Mouse (Mus musculus) liver, embryonic 14.5 days (tissue): ENCODE data around the gene A030014E15Rik. TPM values are rescaled to one million over a fixed set of nuclear protein-coding genes. Genes with fewer than 3 reads are reported as not detected.

ENCODE experiments used
- ATAC-seq: fragments of 200-750 bp; cut with Nextera tagmentation; 2 replicates; pipeline ENCODE4 v1.8.0; 2017; ENCODE audit warnings: moderate number of reproducible peaks, mild to moderate bottlenecking, moderate library complexity; ENCODE audit not compliant: insufficient read depth
- DNase-seq, 3 experiments: peaks; one replicate each; pipeline ENCODE4 v3.0.0-alpha.2; 2012 to 2013; ENCODE audit warnings: low read depth in 3 of 3, low spot score in 3 of 3
- H3K27ac ChIP-seq: fragments of 300-500 bp; sonication (generic); 2 replicates; pipeline ENCODE4 v1.5.1; 2014; ENCODE audit warnings: moderate library complexity, mild to moderate bottlenecking, control low read depth, inconsistent platforms
- H3K27me3 ChIP-seq: fragments of 300-500 bp; sonication (generic); 2 replicates; pipeline ENCODE4 v1.6.1; 2014; ENCODE audit warnings: mild to moderate bottlenecking, low read length, moderate library complexity; ENCODE audit not compliant: control insufficient read depth, insufficient read depth
- H3K36me3 ChIP-seq: fragments of 300-500 bp; sonication (generic); replicated peaks from 2 replicates; pipeline ENCODE4 v1.6.1; 2014; ENCODE audit warnings: low read depth; ENCODE audit not compliant: control insufficient read depth, insufficient read depth
- H3K4me1 ChIP-seq, 2 experiments: fragments of 200-500 bp in 1 of 2; fragments of 300-500 bp in 1 of 2; sonication (generic) in 1 of 2; replicated peaks; 2 replicates each; pipeline ENCODE4 v1.6.1; 2012 to 2014; ENCODE audit warnings: antibody characterized with exemption in 1 of 2, inconsistent platforms in 1 of 2, low read length in 1 of 2; ENCODE audit not compliant: control insufficient read depth in 2 of 2, insufficient read depth in 2 of 2
- H3K4me2 ChIP-seq: fragments of 300-500 bp; sonication (generic); 2 replicates; pipeline ENCODE4 v1.6.1; 2014; ENCODE audit warnings: low read depth, mild to moderate bottlenecking, control low read depth, moderate library complexity
- H3K4me3 ChIP-seq, 2 experiments: fragments of 200-500 bp in 1 of 2; fragments of 300-500 bp in 1 of 2; sonication (generic) in 1 of 2; 2 replicates each; pipeline ENCODE4 v1.5.1; 2012 to 2014; ENCODE audit warnings: low read depth in 2 of 2, low read length in 2 of 2, mild to moderate bottlenecking in 2 of 2, control low read depth in 1 of 2, inconsistent platforms in 1 of 2, moderate library complexity in 1 of 2; ENCODE audit not compliant: insufficient read depth in 1 of 2
- H3K9ac ChIP-seq: fragments of 300-500 bp; sonication (generic); replicated peaks from 2 replicates; pipeline ENCODE4 v1.6.1; 2014; ENCODE audit warnings: mild to moderate bottlenecking, control low read depth, moderate library complexity
- H3K9me3 ChIP-seq: fragments of 300-500 bp; sonication (generic); 2 replicates; pipeline ENCODE4 v1.6.1; 2016; ENCODE audit warnings: low read length, mixed read lengths; ENCODE audit not compliant: control insufficient read depth
- CTCF ChIP-seq: IDR thresholded peaks from 2 replicates; pipeline ENCODE4 v1.5.1; 2016; ENCODE audit warnings: antibody characterized with exemption, low read depth, control low read depth
- EP300 ChIP-seq: IDR thresholded peaks from 2 replicates; pipeline ENCODE4 v1.6.1; 2016; ENCODE audit warnings: antibody characterized with exemption, low read depth
- WGBS: fragments of 180-500 bp; shearing (Covaris S2); extraction: QIAGEN DNeasy Blood & Tissue Kit; methylation state at CpG from one replicate; pipeline ENCODE4 v1.1.7; 2014; ENCODE audit not compliant: insufficient replicate concordance; 5-methylcytosine and 5-hydroxymethylcytosine counted together
- polyA plus RNA-seq, 2 experiments: library from polyadenylated mRNA; depleted of rRNA in 1 of 2; stranded (reverse) in 1 of 2; unstranded in 1 of 2; fragments of >200 nt; fragmentation: Nextera tagmentation in 1 of 2; extraction: Ambion mirVana in 1 of 2; gene quantifications; 2 replicates each; pipeline versions ENCODE4 v1.2.1 to v1.2.3; 2012 to 2014

Gene A030014E15Rik
- polyA plus RNA-seq, 2 experiments: 0.11 TPM; not detected in 1

GRCm38 (mm10) chr1:82974342-82974741 lies 49.6 kb downstream of the A030014E15Rik start:
- Histone ChIP-seq H3K9me3 (no peaks in the 10 kb centered on the region), H3K4me1 (peaks cover 0 to 7% of the 10 kb centered on the region in 2 experiments; a peak in 3 of 4 replicates), H3K27me3 (no peaks in the 10 kb centered on the region), H3K4me2 (no peak overlapping the region), H3K27ac (no peak overlapping the region), H3K36me3 (no peaks in the 10 kb centered on the region), H3K9ac (no peak overlapping the region), H3K4me3 (no peak overlapping the region)
- ATAC-seq (peak; percentile 74), DNase-seq (peak; percentile 9 to 17 (median 11))
- 10% methylated on average over 9 of the region's 9 CpGs for WGBS
- TF ChIP-seq CTCF (no peak), EP300 (no peak; the same call in 1 of the 2 replicates)

Other genes starting within 250 kb of the A030014E15Rik start
- 47.9 and 82.1 TPM in 2 replicates for gene Mff, start 200.0 kb upstream of the A030014E15Rik start, polyA plus RNA-seq (2012; rRNA removed)
- gene Mff, start 200.0 kb upstream of the A030014E15Rik start, polyA plus RNA-seq (2014; fragmentation: Nextera tagmentation; extraction: Ambion mirVana): 193 and 197 TPM in 2 replicates
- not detected in 2 replicates for gene Tm4sf20, start 156.5 kb upstream of the A030014E15Rik start, polyA plus RNA-seq (2012; rRNA removed)
- not detected in 2 replicates for gene Tm4sf20, start 156.5 kb upstream of the A030014E15Rik start, polyA plus RNA-seq (2014; fragmentation: Nextera tagmentation; extraction: Ambion mirVana)
- gene Gm47791, start 153.7 kb upstream of the A030014E15Rik start, polyA plus RNA-seq (2012; rRNA removed): not detected in 2 replicates
- not detected in 2 replicates for gene Gm47791, start 153.7 kb upstream of the A030014E15Rik start, polyA plus RNA-seq (2014; fragmentation: Nextera tagmentation; extraction: Ambion mirVana)
- 43.8 and 47.8 TPM in 2 replicates for gene Agfg1, start 85.4 kb upstream of the A030014E15Rik start, polyA plus RNA-seq (2012; rRNA removed)
- 59.4 and 65.3 TPM in 2 replicates for gene Agfg1, start 85.4 kb upstream of the A030014E15Rik start, polyA plus RNA-seq (2014; fragmentation: Nextera tagmentation; extraction: Ambion mirVana)
- gene A030005L19Rik, start 11.6 kb upstream of the A030014E15Rik start, polyA plus RNA-seq (2012; rRNA removed): 2.0 and 2.3 TPM in 2 replicates
- gene A030005L19Rik, start 11.6 kb upstream of the A030014E15Rik start, polyA plus RNA-seq (2014; fragmentation: Nextera tagmentation; extraction: Ambion mirVana): 0.24 and 0.37 TPM in 2 replicates
- not detected in 2 replicates for gene Gm6217, start 6.5 kb downstream of the A030014E15Rik start, polyA plus RNA-seq (2012; rRNA removed)
- gene Gm6217, start 6.5 kb downstream of the A030014E15Rik start, polyA plus RNA-seq (2014; fragmentation: Nextera tagmentation; extraction: Ambion mirVana): not detected in 2 replicates
- not detected in 2 replicates for gene A030003K21Rik, start 18.5 kb downstream of the A030014E15Rik start, polyA plus RNA-seq (2012; rRNA removed)
- not detected in 2 replicates for gene A030003K21Rik, start 18.5 kb downstream of the A030014E15Rik start, polyA plus RNA-seq (2014; fragmentation: Nextera tagmentation; extraction: Ambion mirVana)
- not detected in 2 replicates for gene Gm7544, start 31.1 kb downstream of the A030014E15Rik start, polyA plus RNA-seq (2012; rRNA removed)
- gene Gm7544, start 31.1 kb downstream of the A030014E15Rik start, polyA plus RNA-seq (2014; fragmentation: Nextera tagmentation; extraction: Ambion mirVana): not detected in 2 replicates
- not detected in 2 replicates for gene Gm47955, start 35.4 kb downstream of the A030014E15Rik start, polyA plus RNA-seq (2012; rRNA removed)
- gene Gm47955, start 35.4 kb downstream of the A030014E15Rik start, polyA plus RNA-seq (2014; fragmentation: Nextera tagmentation; extraction: Ambion mirVana): not detected in 2 replicates
- not detected in 2 replicates for gene Gm47959, start 75.6 kb downstream of the A030014E15Rik start, polyA plus RNA-seq (2012; rRNA removed)
- gene Gm47959, start 75.6 kb downstream of the A030014E15Rik start, polyA plus RNA-seq (2014; fragmentation: Nextera tagmentation; extraction: Ambion mirVana): not detected in 2 replicates
- 0.04 TPM in 2 replicates for gene Slc19a3, start 113.5 kb downstream of the A030014E15Rik start, polyA plus RNA-seq (2012; rRNA removed)
- not detected in 2 replicates for gene Slc19a3, start 113.5 kb downstream of the A030014E15Rik start, polyA plus RNA-seq (2014; fragmentation: Nextera tagmentation; extraction: Ambion mirVana)
- gene Krtap28-10, start 117.6 kb downstream of the A030014E15Rik start, polyA plus RNA-seq (2012; rRNA removed): not detected in 2 replicates
- gene Krtap28-10, start 117.6 kb downstream of the A030014E15Rik start, polyA plus RNA-seq (2014; fragmentation: Nextera tagmentation; extraction: Ambion mirVana): not detected in 2 replicates
- gene Gm47969, start 120.0 kb downstream of the A030014E15Rik start, polyA plus RNA-seq (2012; rRNA removed): not detected in 2 replicates
- gene Gm47969, start 120.0 kb downstream of the A030014E15Rik start, polyA plus RNA-seq (2014; fragmentation: Nextera tagmentation; extraction: Ambion mirVana): not detected in 2 replicates
- gene A030005K14Rik, start 134.5 kb downstream of the A030014E15Rik start, polyA plus RNA-seq (2012; rRNA removed): not detected in 2 replicates
- gene A030005K14Rik, start 134.5 kb downstream of the A030014E15Rik start, polyA plus RNA-seq (2014; fragmentation: Nextera tagmentation; extraction: Ambion mirVana): not detected in 2 replicates
- not detected in 2 replicates for gene Krtap28-13, start 136.0 kb downstream of the A030014E15Rik start, polyA plus RNA-seq (2012; rRNA removed)
- not detected in 2 replicates for gene Krtap28-13, start 136.0 kb downstream of the A030014E15Rik start, polyA plus RNA-seq (2014; fragmentation: Nextera tagmentation; extraction: Ambion mirVana)
- gene Ccl20, start 191.8 kb downstream of the A030014E15Rik start, polyA plus RNA-seq (2012; rRNA removed): 0.16 TPM in 1 of 2 replicates, not detected in the other
- gene Ccl20, start 191.8 kb downstream of the A030014E15Rik start, polyA plus RNA-seq (2014; fragmentation: Nextera tagmentation; extraction: Ambion mirVana): 0.19 TPM in 1 of 2 replicates, not detected in the other
- gene Daw1, start 234.8 kb downstream of the A030014E15Rik start, polyA plus RNA-seq (2012; rRNA removed): not detected in 2 replicates
- not detected in 2 replicates for gene Daw1, start 234.8 kb downstream of the A030014E15Rik start, polyA plus RNA-seq (2014; fragmentation: Nextera tagmentation; extraction: Ambion mirVana)